Mouse (Mus musculus) lung, embryonic 14.5 days (tissue): ENCODE measurements around the gene Hoxb3. TPM values are rescaled to one million over a fixed set of nuclear protein-coding genes. Genes with fewer than 3 reads are reported as not detected.

Experiments
- ATAC-seq: fragments of 200-750 bp; cut with Nextera tagmentation; 2 replicates; pipeline ENCODE4 v1.8.0; 2017; ENCODE audit warnings: mild to moderate bottlenecking, moderate TSS enrichment, moderate library complexity; ENCODE audit not compliant: insufficient read depth
- DNase-seq: peaks from one replicate; pipeline ENCODE4 v3.0.0-alpha.2; 2015
- H3K27ac ChIP-seq: fragments of 300-500 bp; sonication (generic); 2 replicates; pipeline ENCODE4 v1.5.1; 2014; ENCODE audit warnings: low read depth, mild to moderate bottlenecking, moderate library complexity
- H3K27me3 ChIP-seq: fragments of 300-500 bp; sonication (generic); 2 replicates; pipeline ENCODE4 v1.6.1; 2014; ENCODE audit warnings: low read length, control low read depth; ENCODE audit not compliant: insufficient read depth
- H3K36me3 ChIP-seq: fragments of 300-500 bp; sonication (generic); 2 replicates; pipeline ENCODE4 v1.6.1; 2014; ENCODE audit warnings: control low read depth; ENCODE audit not compliant: insufficient read depth
- H3K4me1 ChIP-seq: fragments of 300-500 bp; sonication (generic); 2 replicates; pipeline ENCODE4 v1.6.1; 2014; ENCODE audit warnings: antibody characterized with exemption, control low read depth; ENCODE audit not compliant: insufficient read depth
- H3K4me2 ChIP-seq: fragments of 300-500 bp; sonication (generic); 2 replicates; pipeline ENCODE4 v1.6.1; 2014; ENCODE audit warnings: mild to moderate bottlenecking
- H3K4me3 ChIP-seq: fragments of 300-500 bp; sonication (generic); 2 replicates; pipeline ENCODE4 v1.5.1; 2014; ENCODE audit warnings: low read depth, low read length
- H3K9ac ChIP-seq: fragments of 300-500 bp; sonication (generic); 2 replicates; pipeline ENCODE4 v1.6.1; 2014
- H3K9me3 ChIP-seq: fragments of 300-500 bp; sonication (generic); 2 replicates; pipeline ENCODE4 v1.6.1; 2016; ENCODE audit warnings: low read depth, low read length, control low read depth
- CTCF ChIP-seq: IDR thresholded peaks from 2 replicates; pipeline ENCODE4 v1.5.1; 2016; ENCODE audit warnings: antibody characterized with exemption, low read depth
- WGBS: fragments of 180-500 bp; shearing (Covaris S2); extraction: QIAGEN DNeasy Blood & Tissue Kit; methylation state at CpG from one replicate; pipeline ENCODE4 v1.1.7; 2014; 5-methylcytosine and 5-hydroxymethylcytosine counted together
- polyA plus RNA-seq: library from polyadenylated mRNA; unstranded; fragments of >200 nt; fragmentation: Nextera tagmentation; extraction: Ambion mirVana; gene quantifications from 2 replicates; pipeline ENCODE4 v1.2.1, GENCODE M21; 2014

The Hoxb3 gene
- polyA plus RNA-seq, 1 experiment from 2014 or later, result 6.3 TPM

GRCm38 (mm10) chr11:96298895-96299667, 24.0 kb upstream of the Hoxb3 start:
- no peaks in the 10 kb centered on the region for H3K36me3 ChIP-seq
- no peaks in the 10 kb centered on the region for H3K9me3 ChIP-seq
- no peak for TF ChIP-seq CTCF
- peak overlapping the region; percentile 89 for H3K27ac ChIP-seq
- H3K27me3 ChIP-seq, result peaks cover 90% of the 10 kb centered on the region
- H3K4me1 ChIP-seq, result 0 out of 2 replicates have a peak, but pooled peaks cover 4% of the 10 kb centered on the region
- DNase-seq (peak; percentile 90), ATAC-seq (peak; percentile 39)
- peak overlapping the region; percentile 72 for H3K4me3 ChIP-seq
- under 1% methylated on average over 65 of the region's 66 CpGs for WGBS
- H3K4me2 ChIP-seq, result peak overlapping the region; percentile 84
- peak overlapping the region; percentile 84 for H3K9ac ChIP-seq

- ATAC-seq, result no peak
- H3K36me3 ChIP-seq, result peaks cover 2% of the 10 kb centered on the region; the same call in 1 of the 2 replicates
These were observed 23.3 kb upstream of the Hoxb3 start for GRCm38 (mm10) chr11:96299781-96300180.

GRCm38 (mm10) chr11:96300354-96301063, 22.6 kb upstream of the Hoxb3 start:
- Histone ChIP-seq H3K4me1 (no peaks in the 10 kb centered on the region), H3K27me3 (peaks cover 86% of the 10 kb centered on the region), H3K4me2 (peak overlapping the region; percentile 84), H3K27ac (peak overlapping the region; percentile 89), H3K9ac (peak overlapping the region; percentile 84), H3K4me3 (peak overlapping the region; percentile 72), H3K36me3 (peaks cover 7% of the 10 kb centered on the region), H3K9me3 (no peaks in the 10 kb centered on the region)
- peak; percentile 73 for DNase-seq
- WGBS, result 3% methylated on average over 35 of the region's 35 CpGs
- no peak for TF ChIP-seq CTCF
- ATAC-seq, result no peak

More at GRCm38 (mm10) chr11:96299781-96300180, 23.3 kb upstream of the Hoxb3 start:
- Histone ChIP-seq H3K4me3 (peak overlapping the region; percentile 72), H3K4me2 (peak overlapping the region; percentile 84), H3K9ac (peak overlapping the region; percentile 84), H3K9me3 (no peaks in the 10 kb centered on the region), H3K27me3 (peaks cover 87% of the 10 kb centered on the region), H3K4me1 (0 out of 2 replicates have a peak, but pooled peaks cover under 1% of the 10 kb centered on the region), H3K27ac (peak overlapping the region; percentile 89)
- DNase-seq, result peak; percentile 53
- 3% methylated on average over 9 of the region's 9 CpGs for WGBS
- no peak for TF ChIP-seq CTCF

GRCm38 (mm10) chr11:96301064-96301431, 22.1 kb upstream of the Hoxb3 start:
- H3K27ac ChIP-seq, result peak overlapping the region; percentile 89
- H3K27me3 ChIP-seq, result peaks cover 86% of the 10 kb centered on the region
- H3K4me2 ChIP-seq, result peak overlapping the region; percentile 84
- H3K4me3 ChIP-seq, result peak overlapping the region; percentile 72
- DNase-seq (peak; percentile 38), ATAC-seq (no peak)
- no peak for TF ChIP-seq CTCF
- H3K4me1 ChIP-seq, result no peaks in the 10 kb centered on the region
- no peaks in the 10 kb centered on the region for H3K9me3 ChIP-seq
- H3K9ac ChIP-seq, result peak overlapping the region; percentile 84
- peaks cover 12% of the 10 kb centered on the region for H3K36me3 ChIP-seq
- WGBS, result 14% methylated on average over 9 of the region's 10 CpGs

- Histone ChIP-seq H3K9me3 (no peaks in the 10 kb centered on the region), H3K4me1 (no peaks in the 10 kb centered on the region), H3K36me3 (peaks cover 14% of the 10 kb centered on the region), H3K9ac (peak overlapping the region; percentile 56), H3K27me3 (peaks cover 84% of the 10 kb centered on the region), H3K4me3 (peak overlapping the region; percentile 72), H3K4me2 (peak overlapping the region; percentile 84), H3K27ac (peak overlapping the region; percentile 89)
- TF ChIP-seq CTCF, result no peak
- no peak for ATAC-seq
- DNase-seq, result peak; percentile 78
- WGBS, result 7% methylated on average over 15 of the region's 15 CpGs
These were observed 21.3 kb upstream of the Hoxb3 start for GRCm38 (mm10) chr11:96301837-96302236.

- peak; percentile 56 for DNase-seq
- ATAC-seq, result no peak
- 14% methylated on average over 23 of the region's 23 CpGs for WGBS
- H3K36me3 ChIP-seq, result peaks cover 14% of the 10 kb centered on the region
- H3K9me3 ChIP-seq, result no peaks in the 10 kb centered on the region
- H3K4me3 ChIP-seq, result peak overlapping the region; percentile 72
- H3K9ac ChIP-seq, result peak overlapping the region; percentile 56
- H3K4me1 ChIP-seq, result no peaks in the 10 kb centered on the region
- H3K27me3 ChIP-seq, result peaks cover 82% of the 10 kb centered on the region
- no peak for TF ChIP-seq CTCF
- peak overlapping the region; percentile 84 for H3K4me2 ChIP-seq
- peak overlapping the region; percentile 89 for H3K27ac ChIP-seq
These were observed 20.6 kb upstream of the Hoxb3 start for GRCm38 (mm10) chr11:96302381-96303150.
